Mouse (Mus musculus) kidney, adult 2 months (tissue): ENCODE data around the gene Ptprs.

Experiments
- CTCF ChIP-seq: fragments of 200-500 bp; conservative IDR thresholded peaks from 2 replicates; pipeline ENCODE4 v1.5.1; 2011; ENCODE audit warnings: low read depth, mild to moderate bottlenecking, control low read depth, low read length, moderate library complexity, mixed read lengths; ENCODE audit not compliant: insufficient read depth, insufficient read length
- POLR2A ChIP-seq: fragments of 200-500 bp; IDR thresholded peaks from one replicate; pipeline ENCODE4 v1.6.1; 2011; ENCODE audit warnings: low read depth, low read length, control low read depth

GRCm38 (mm10) chr17:56409759-56410158, 66.5 kb downstream of the Ptprs start:
- TF ChIP-seq CTCF (no peak), POLR2A (no peak)
